ENCODE assay signal across 8 mouse cellular contexts in the genomic region with DNA sequence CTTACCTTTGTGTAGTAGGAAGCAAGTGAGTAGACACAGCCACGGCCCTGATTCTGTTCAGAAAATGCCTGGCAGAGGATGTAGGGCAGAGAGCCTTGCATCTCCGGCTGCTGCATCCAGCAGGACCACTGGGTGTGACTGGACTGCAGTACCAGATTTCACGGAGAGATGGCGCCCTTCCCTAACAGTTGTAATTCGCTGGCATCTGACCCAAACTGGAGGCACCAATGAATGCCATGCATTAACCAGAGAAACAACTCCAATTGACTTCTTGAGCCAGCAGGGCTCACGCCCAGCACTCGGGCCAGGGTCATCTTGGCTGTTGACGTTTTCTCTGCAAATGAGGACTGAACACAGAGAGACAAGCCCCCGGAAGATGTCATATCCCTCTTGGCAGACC. TPM values are rescaled to one million over a fixed set of nuclear protein-coding genes. Genes with fewer than 3 reads are reported as not detected.
DNase-seq lines count a peak whose midpoint lies in the region; ATAC-seq and TF ChIP-seq lines count a peak whose summit lies in the region.

No protein-coding gene starts in this region.

- CTCF ChIA-PET in Patski (lab: Charles Lee), result interaction anchor here (0.8 to 2.9 kb wide), 8 partner anchors 53 to 214 kb away, joined by 3 to 13 read pairs (median 5); no protein-coding TSS in a partner anchor

- peaks cover 13% of the 10 kb centered on the region for H3K27me3 ChIP-seq in Patski

- no peak for TF ChIP-seq CTCF in Patski (IDR thresholded peaks at IDR 0.05)

- peak; percentile 10 for ATAC-seq in Patski

- in situ Hi-C loops in Patski (cut with MboI; ENCODE audit: low pct_unique_long_range_greater_than_20kb), result loop anchor here (5.0 kb wide), 3 partner anchors 98 to 218 kb away; no protein-coding TSS in a partner anchor

- DNase-seq in Patski (ENCODE audit: low read depth, low spot score), result no peak
- DNase-seq in cerebellum, adult 9-10 months, result peak; percentile 98
- DNase-seq in frontal cortex, postnatal 10 days (ENCODE audit: low spot score in 2 of 2), result peak; percentile 72 to 91
- peak; percentile 90 for DNase-seq in hindlimb bud, embryonic 11.5 days (ENCODE audit: extremely low spot score, low read depth, low spot score)
- DNase-seq in left cerebral cortex, adult 9 months (ENCODE audit: low spot score in 2 of 2), result peak; percentile 78 to 97
- peak; percentile 92 for DNase-seq in mesoderm, embryonic 11.5 days (ENCODE audit: low read depth, low spot score)
- peak; percentile 88 for DNase-seq in right cerebral cortex, postnatal 36 days (ENCODE audit: low spot score in 2 of 2)
- peak; percentile 73 for DNase-seq in yolk sac, embryonic 10.5 days (ENCODE audit: low spot score)

- POLR2A ChIA-PET in Patski (lab: Charles Lee), result interaction anchor here (1.5 kb wide), 1 partner anchor 213 kb away, joined by 3 read pairs; no protein-coding TSS in a partner anchor

RNA-seq across cellular contexts. Expression of a gene that starts 11.4 kb away (rescaled TPM):
- polyA plus RNA-seq in Patski (2021), result 141 TPM
